Mouse (Mus musculus): Measurements from ENCODE around the gene Agmo. TPM values are rescaled to one million over a fixed set of nuclear protein-coding genes. Genes with fewer than 3 reads are reported as not detected.

The Agmo gene
- total RNA-seq, 1 experiment from 2014 or later: 16.9 TPM

Other genes with a start within 250 kb of the Agmo start
- 8.6 and 13.1 TPM in 2 replicates for gene Meox2, start 133.1 kb upstream of the Agmo start, total RNA-seq (2021)

Measured in adrenal gland, postnatal 14 days (tissue).